Mouse (Mus musculus): ENCODE results near the gene Mecp2.
"Not testable (repeated sequence)": the region's sequence is repeated elsewhere in the genome, so short reads cannot be mapped to it uniquely, and the experiment has no call there.

Mecp2 gene

GRCm38 (mm10) chrX:74135263-74135662 is at the start of gene Mecp2:
Gene Mecp2, minus strand, starts transcription at chrX:74135363.
- in situ Hi-C loops (cut with MseI, MboI), result not testable (repeated sequence)

GRCm38 (mm10) chrX:74176959-74177358 is 41.8 kb upstream of the Mecp2 start, which contains the start of gene Tktl1:
Gene Tktl1, plus strand, starts transcription at chrX:74177259.
- in situ Hi-C loops (cut with MseI, MboI), result no loop called here

GRCm38 (mm10) chrX:74167738-74168137 is 32.6 kb upstream of the Mecp2 start, which contains the start of gene Tex28:
Gene Tex28, minus strand, starts transcription at chrX:74167838.
- in situ Hi-C loops (cut with MseI, MboI), result no loop called here

GRCm38 (mm10) chrX:74127164-74127563 is 8.0 kb downstream of the Mecp2 start, which contains the start of gene Opn1mw:
Gene Opn1mw, plus strand, starts transcription at chrX:74127464.
- in situ Hi-C loops (cut with MseI, MboI), result loop anchor here in 1 of 2 experiments (10.0 kb wide), 1 partner anchor 288 kb away; no protein-coding TSS in a partner anchor

- in situ Hi-C loops (cut with MseI, MboI), result loop anchor here in 1 of 2 experiments (10.0 kb wide), 1 partner anchor 290 kb away; no protein-coding TSS in a partner anchor
Observed at GRCm38 (mm10) chrX:74124975-74125374, 10.2 kb downstream of the Mecp2 start.

- in situ Hi-C loops (cut with MseI, MboI), result no loop called here
Observed at GRCm38 (mm10) chrX:74115511-74115910, 19.7 kb downstream of the Mecp2 start.

GRCm38 (mm10) chrX:74114036-74114435 is 21.1 kb downstream of the Mecp2 start:
- in situ Hi-C loops (cut with MseI, MboI), result no loop called here

GRCm38 (mm10) chrX:74108747-74109146 is 26.4 kb downstream of the Mecp2 start:
- in situ Hi-C loops (cut with MseI, MboI), result no loop called here

- in situ Hi-C loops (cut with MseI, MboI), result no loop called here
Observed at GRCm38 (mm10) chrX:74105916-74106315, 29.2 kb downstream of the Mecp2 start.

GRCm38 (mm10) chrX:74103457-74104188 is 31.5 kb downstream of the Mecp2 start:
- in situ Hi-C loops (cut with MseI, MboI), result no loop called here

GRCm38 (mm10) chrX:74095130-74095529 is 40.0 kb downstream of the Mecp2 start:
- in situ Hi-C loops (cut with MseI, MboI), result no loop called here

- in situ Hi-C loops (cut with MseI, MboI), result no loop called here
Observed at GRCm38 (mm10) chrX:74085601-74086038, 49.5 kb downstream of the Mecp2 start.

- in situ Hi-C loops (cut with MseI, MboI), result no loop called here
Observed at GRCm38 (mm10) chrX:74084946-74085498, 50.1 kb downstream of the Mecp2 start.

- in situ Hi-C loops (cut with MseI, MboI), result no loop called here
Observed at GRCm38 (mm10) chrX:74084276-74084837, 50.8 kb downstream of the Mecp2 start.

- in situ Hi-C loops (cut with MseI, MboI), result no loop called here
Observed at GRCm38 (mm10) chrX:74070794-74071193, 64.4 kb downstream of the Mecp2 start.

GRCm38 (mm10) chrX:74067891-74068290 is 67.3 kb downstream of the Mecp2 start:
- in situ Hi-C loops (cut with MseI, MboI), result no loop called here

GRCm38 (mm10) chrX:74045107-74045506 is 90.1 kb downstream of the Mecp2 start:
- in situ Hi-C loops (cut with MseI, MboI), result no loop called here

GRCm38 (mm10) chrX:74037702-74038375 is 97.3 kb downstream of the Mecp2 start:
- in situ Hi-C loops (cut with MseI, MboI), result no loop called here

GRCm38 (mm10) chrX:74030000-74030399 is 105.2 kb downstream of the Mecp2 start:
- in situ Hi-C loops (cut with MseI, MboI), result no loop called here

GRCm38 (mm10) chrX:74023188-74024049 is 111.7 kb downstream of the Mecp2 start, which contains the start of gene Irak1:
Gene Irak1, minus strand, starts transcription at chrX:74023918.
- in situ Hi-C loops (cut with MseI, MboI), result no loop called here

- in situ Hi-C loops (cut with MseI, MboI), result no loop called here
Observed at GRCm38 (mm10) chrX:74022795-74023187, 112.4 kb downstream of the Mecp2 start.
